Mouse (Mus musculus) kidney, postnatal 0 days (tissue): ENCODE measurements around the gene Gadl1. TPM values are rescaled to one million over a fixed set of nuclear protein-coding genes. Genes with fewer than 3 reads are reported as not detected.
"Not testable (repeated sequence)": the region's sequence is repeated elsewhere in the genome, so short reads cannot be mapped to it uniquely, and the experiment has no call there.

Source experiments
- ATAC-seq: fragments of 200-750 bp; cut with Nextera tagmentation; replicated peaks from 2 replicates; pipeline ENCODE4 v1.8.0; 2017; ENCODE audit warnings: low read depth, moderate number of reproducible peaks, moderate TSS enrichment, moderate library complexity; ENCODE audit not compliant: low FRiP score
- DNase-seq: peaks from one replicate; pipeline ENCODE4 v3.0.0-alpha.2; 2016; ENCODE audit warnings: low spot score
- H3K27ac ChIP-seq: fragments of 300-500 bp; sonication (generic); 2 replicates; pipeline ENCODE4 v1.5.1; 2014; ENCODE audit warnings: mild to moderate bottlenecking
- H3K27me3 ChIP-seq: fragments of 300-500 bp; sonication (generic); 2 replicates; pipeline ENCODE4 v1.6.1; 2014; ENCODE audit warnings: low read length, mixed read lengths; ENCODE audit not compliant: insufficient read depth
- H3K36me3 ChIP-seq: fragments of 300-500 bp; sonication (generic); 2 replicates; pipeline ENCODE4 v1.6.1; 2014; ENCODE audit warnings: low read length, mixed read lengths; ENCODE audit not compliant: insufficient read depth
- H3K4me1 ChIP-seq: fragments of 300-500 bp; sonication (generic); replicated peaks from 2 replicates; pipeline ENCODE4 v1.6.1; 2014; ENCODE audit warnings: antibody characterized with exemption, low read length, mixed read lengths; ENCODE audit not compliant: insufficient read depth
- H3K4me2 ChIP-seq: fragments of 300-500 bp; sonication (generic); 2 replicates; pipeline ENCODE4 v1.6.1; 2014; ENCODE audit warnings: mild to moderate bottlenecking, low read length, moderate library complexity, mixed read lengths
- H3K4me3 ChIP-seq: fragments of 300-500 bp; sonication (generic); replicated peaks from 2 replicates; pipeline ENCODE4 v1.5.1; 2014; ENCODE audit warnings: low read depth, low read length
- H3K9ac ChIP-seq: fragments of 300-500 bp; sonication (generic); 2 replicates; pipeline ENCODE4 v1.6.1; 2014; ENCODE audit warnings: low read depth, low read length
- H3K9me3 ChIP-seq: fragments of 300-500 bp; sonication (generic); replicated peaks from 2 replicates; pipeline ENCODE4 v1.6.1; 2016; ENCODE audit warnings: low read length, inconsistent platforms, mixed read lengths
- CTCF ChIP-seq: IDR thresholded peaks from 2 replicates; pipeline ENCODE4 v1.5.1; 2016; ENCODE audit warnings: antibody characterized with exemption, low read depth, mild to moderate bottlenecking, moderate library complexity
- WGBS: fragments of 180-500 bp; shearing (Covaris S2); extraction: QIAGEN DNeasy Blood & Tissue Kit; methylation state at CpG from one replicate; pipeline ENCODE4 v1.1.7; 2014; 5-methylcytosine and 5-hydroxymethylcytosine counted together
- polyA plus RNA-seq: library from polyadenylated mRNA; unstranded; fragments of >200 nt; fragmentation: Nextera tagmentation; extraction: Ambion mirVana; gene quantifications from 2 replicates; pipeline ENCODE4 v1.2.1, GENCODE M21; 2015

The Gadl1 gene
- polyA plus RNA-seq, 1 experiment from 2014 or later: 0.61 TPM

DNA sequence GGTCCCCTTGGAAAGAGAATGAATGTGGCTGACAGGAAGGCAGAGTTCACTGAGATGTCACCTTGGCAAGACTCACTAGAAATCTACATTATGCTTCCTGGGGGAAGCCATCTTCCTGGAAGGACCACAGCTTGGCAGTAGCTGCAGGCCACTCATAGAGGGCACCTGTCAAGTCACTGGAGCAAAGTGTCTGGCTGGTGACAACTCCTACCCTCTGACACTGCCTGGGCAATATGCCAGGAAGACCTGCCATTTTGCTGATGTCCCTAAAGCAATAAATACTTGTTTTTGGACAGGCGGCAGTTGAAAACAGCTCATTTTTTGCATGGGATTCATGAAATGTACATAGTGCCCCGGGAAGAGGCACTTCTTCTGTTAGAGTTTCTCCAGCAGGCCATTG lies 119.8 kb downstream of the Gadl1 start:
- DNase-seq: no peak
- Histone ChIP-seq H3K4me3 (no peak overlapping the region), H3K9me3 (no peaks in the 10 kb centered on the region), H3K9ac (no peak overlapping the region), H3K27ac (no peak overlapping the region), H3K4me1 (0 out of 2 replicates have a peak, but pooled peaks cover 6% of the 10 kb centered on the region), H3K4me2 (no peak overlapping the region), H3K36me3 (no peaks in the 10 kb centered on the region), H3K27me3 (no peaks in the 10 kb centered on the region)
- ATAC-seq: no peak
- WGBS: 87% methylated on average over 2 of the region's 2 CpGs
- no peak for TF ChIP-seq CTCF

- Histone ChIP-seq H3K27ac (no peak overlapping the region), H3K9me3 (no peaks in the 10 kb centered on the region), H3K4me1 (0 out of 2 replicates have a peak, but pooled peaks cover 6% of the 10 kb centered on the region), H3K27me3 (no peaks in the 10 kb centered on the region), H3K36me3 (no peaks in the 10 kb centered on the region), H3K4me3 (no peak overlapping the region), H3K9ac (no peak overlapping the region), H3K4me2 (no peak overlapping the region)
- TF ChIP-seq CTCF: no peak
- DNase-seq (no peak), ATAC-seq (no peak)
- WGBS: 43% methylated on average over 5 of the region's 5 CpGs
Measured at GRCm38 (mm10) chr9:116032711-116033110, 123.5 kb downstream of the Gadl1 start.

- H3K27me3 ChIP-seq: no peaks in the 10 kb centered on the region
- H3K4me1 ChIP-seq: no peaks in the 10 kb centered on the region
- H3K9me3 ChIP-seq: no peaks in the 10 kb centered on the region
- ATAC-seq (no peak), DNase-seq (no peak)
- 84% methylated on average over 6 of the region's 6 CpGs for WGBS
- TF ChIP-seq CTCF: no peak
- no peak overlapping the region for H3K9ac ChIP-seq
- H3K4me3 ChIP-seq: no peak overlapping the region
- H3K27ac ChIP-seq: no peak overlapping the region
- no peaks in the 10 kb centered on the region for H3K36me3 ChIP-seq
- no peak overlapping the region for H3K4me2 ChIP-seq
Measured at GRCm38 (mm10) chr9:116038275-116038674, 129.0 kb downstream of the Gadl1 start.

GRCm38 (mm10) chr9:116039981-116040380 lies 130.7 kb downstream of the Gadl1 start:
- Histone ChIP-seq H3K4me1 (no peaks in the 10 kb centered on the region), H3K4me3 (no peak overlapping the region)

GRCm38 (mm10) chr9:116040852-116041251 lies 131.6 kb downstream of the Gadl1 start:
- H3K4me1 ChIP-seq, H3K27ac ChIP-seq, H3K4me3 ChIP-seq, H3K9ac ChIP-seq, DNase-seq, H3K27me3 ChIP-seq, H3K36me3 ChIP-seq, H3K4me2 ChIP-seq, H3K9me3 ChIP-seq, ATAC-seq: not testable (repeated sequence)
- 92% methylated on average over 14 of the region's 14 CpGs for WGBS

More at GRCm38 (mm10) chr9:116039981-116040380, 130.7 kb downstream of the Gadl1 start:
- no peaks in the 10 kb centered on the region for H3K36me3 ChIP-seq
- ATAC-seq: no peak
- no peaks in the 10 kb centered on the region for H3K27me3 ChIP-seq
- DNase-seq: no peak
- no peak overlapping the region for H3K27ac ChIP-seq
- TF ChIP-seq CTCF: no peak
- H3K9me3 ChIP-seq: no peaks in the 10 kb centered on the region
- WGBS: 82% methylated on average over 4 of the region's 4 CpGs
- H3K4me2 ChIP-seq: no peak overlapping the region
- no peak overlapping the region for H3K9ac ChIP-seq

DNA sequence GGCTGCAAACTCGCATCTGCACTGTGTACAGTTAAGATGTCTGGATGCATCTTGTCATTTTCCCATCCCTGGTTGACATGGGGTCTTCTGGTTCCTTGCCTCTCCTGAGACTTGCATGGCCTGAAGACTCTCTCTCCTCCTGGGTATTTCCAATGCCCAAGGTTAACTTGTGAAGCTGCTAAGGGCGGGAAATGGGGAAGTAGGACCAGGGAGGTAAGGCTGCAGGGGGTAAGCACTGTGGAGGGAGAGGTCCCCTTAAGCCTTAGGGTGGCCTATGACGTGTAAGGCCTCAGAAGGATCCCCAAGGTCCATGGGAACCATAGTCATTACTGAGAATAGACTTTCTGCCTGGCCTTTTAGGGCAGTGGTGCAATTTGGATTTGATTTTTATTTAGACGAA lies 132.1 kb downstream of the Gadl1 start:
- no peaks in the 10 kb centered on the region for H3K9me3 ChIP-seq
- TF ChIP-seq CTCF: no peak
- no peak overlapping the region for H3K4me3 ChIP-seq
- H3K27ac ChIP-seq: no peak overlapping the region
- no peak for DNase-seq
- ATAC-seq: no peak
- 71% methylated on average over 4 of the region's 4 CpGs for WGBS
- no peaks in the 10 kb centered on the region for H3K4me1 ChIP-seq
- H3K4me2 ChIP-seq: no peak overlapping the region
- no peaks in the 10 kb centered on the region for H3K36me3 ChIP-seq
- H3K9ac ChIP-seq: no peak overlapping the region
- no peaks in the 10 kb centered on the region for H3K27me3 ChIP-seq

GRCm38 (mm10) chr9:116041787-116042186 lies 132.5 kb downstream of the Gadl1 start:
- Histone ChIP-seq H3K27me3 (no peaks in the 10 kb centered on the region), H3K4me2 (no peak overlapping the region), H3K4me1 (no peaks in the 10 kb centered on the region), H3K4me3 (no peak overlapping the region), H3K36me3 (no peaks in the 10 kb centered on the region), H3K9ac (no peak overlapping the region), H3K9me3 (no peaks in the 10 kb centered on the region), H3K27ac (no peak overlapping the region)
- TF ChIP-seq CTCF: peak; percentile 98
- ATAC-seq (no peak), DNase-seq (peak; percentile 87)
- 7% methylated on average over 3 of the region's 3 CpGs for WGBS
